Mouse (Mus musculus) heart, adult 18-20 months (tissue): Measurements from ENCODE around the gene Lhfpl2. TPM values are rescaled to one million over a fixed set of nuclear protein-coding genes. Genes with fewer than 3 reads are reported as not detected.

Experiments
- DNase-seq, 2 experiments: peaks; one replicate each; pipeline ENCODE4 v3.0.0; 2021 to 2022; ENCODE audit warnings: mixed read lengths in 1 of 2
- total RNA-seq, 2 experiments: library from RNA; stranded (reverse); gene quantifications; 2 replicates each; pipeline ENCODE4 v1.2.3; 2021

Lhfpl2 gene
- total RNA-seq, 2 experiments from 2014 or later: 2.8 to 3.1 TPM

DNA sequence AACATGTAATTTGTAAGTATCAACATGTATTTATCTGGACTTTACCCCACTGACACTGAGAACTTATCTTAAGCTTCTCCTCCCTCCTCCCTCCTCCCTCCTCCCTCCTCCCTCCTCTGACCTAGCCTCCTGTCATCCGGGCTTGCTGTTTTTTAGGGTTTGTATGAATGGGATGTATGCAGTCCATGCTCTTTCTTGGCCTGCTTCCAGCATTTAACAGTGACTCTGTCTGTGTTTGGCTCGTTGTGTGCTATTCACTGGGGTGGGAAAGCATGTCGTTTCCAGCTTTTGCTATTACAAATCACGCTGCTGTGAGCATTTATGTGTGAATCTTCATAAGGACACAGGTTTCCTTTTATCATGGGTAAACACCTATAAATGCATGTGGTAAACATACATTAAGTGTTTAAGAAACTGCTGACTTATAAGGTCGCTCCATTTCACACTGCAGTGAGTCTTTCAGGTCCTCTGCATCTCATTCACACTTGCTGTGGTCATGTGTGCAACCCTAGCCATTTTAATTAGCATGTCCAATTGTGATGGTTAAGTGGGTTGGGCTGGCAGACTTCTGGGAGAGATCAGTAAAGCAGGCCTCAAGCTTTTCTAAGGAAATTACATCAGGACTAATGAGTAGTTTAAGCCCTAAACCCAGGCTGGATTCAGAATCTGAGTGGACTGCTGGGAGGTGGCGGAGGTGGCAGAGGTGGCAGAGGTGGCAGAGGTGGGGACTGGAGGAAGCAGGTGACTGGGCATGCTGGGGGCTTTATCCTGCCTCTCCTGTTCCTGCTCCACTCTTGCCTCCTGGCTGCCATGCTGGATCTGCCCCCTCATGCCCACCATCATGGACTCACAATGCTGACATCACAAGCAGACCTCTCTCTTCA is 153.9 kb downstream of the Lhfpl2 start:
- DNase-seq: no peak

DNA sequence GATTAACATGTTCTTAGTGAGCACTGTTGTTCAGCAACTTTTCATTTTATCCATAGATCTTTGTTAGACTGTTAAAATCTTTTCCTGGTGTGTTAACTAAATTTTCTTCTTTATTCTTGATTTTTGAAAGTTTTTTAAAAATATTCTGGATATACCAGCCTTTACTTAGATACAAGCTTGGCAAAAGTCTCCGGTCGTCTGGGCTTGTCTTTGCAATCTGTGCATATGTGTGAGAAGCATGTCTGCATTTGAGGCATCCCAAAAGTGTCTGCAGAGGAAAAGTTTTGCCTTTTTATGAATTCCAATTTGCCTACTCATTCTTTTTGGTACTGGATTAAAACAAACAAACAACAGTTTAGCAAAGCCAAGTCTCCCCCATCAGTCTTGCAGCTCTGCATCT is 154.6 kb downstream of the Lhfpl2 start:
- DNase-seq: no peak

DNA sequence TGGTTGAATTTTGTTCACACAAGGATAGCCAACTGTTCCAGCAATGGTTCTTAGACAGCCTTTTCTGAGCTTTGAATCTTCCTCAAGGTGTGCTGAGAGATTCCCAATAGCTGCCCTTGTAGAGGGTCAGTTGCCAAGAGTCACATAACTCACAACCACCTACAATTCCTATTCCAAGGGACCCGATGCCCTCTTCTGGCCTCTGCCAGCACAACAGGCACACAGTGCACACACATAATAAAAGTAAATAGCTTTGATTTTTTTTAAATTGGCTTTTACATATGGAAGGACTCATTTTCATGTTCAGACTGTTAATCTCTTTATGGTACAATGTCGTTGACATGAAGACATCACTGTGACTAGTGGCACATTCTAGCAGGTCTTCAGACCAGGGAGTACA is 155.1 kb downstream of the Lhfpl2 start:
- no peak for DNase-seq

DNA sequence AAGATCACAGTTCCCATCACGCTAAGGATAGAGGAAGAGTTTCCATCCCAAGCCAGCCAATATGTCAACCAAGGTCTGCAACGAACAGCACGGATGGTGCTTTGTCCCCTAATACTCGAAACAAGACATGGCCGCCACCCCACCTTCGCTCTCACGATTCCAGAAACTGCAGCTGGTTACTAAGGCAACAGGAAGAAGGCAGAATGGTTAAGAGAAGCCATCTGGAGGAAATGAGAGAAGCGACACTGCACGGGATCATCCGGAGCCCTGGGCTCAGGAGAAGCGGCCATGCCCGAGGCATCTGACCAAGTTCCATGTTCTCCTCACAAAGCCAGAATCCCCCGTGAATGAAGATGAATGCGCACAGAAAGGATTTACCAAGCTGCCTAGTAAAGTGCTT is 166.0 kb downstream of the Lhfpl2 start:
- DNase-seq: no peak

DNA sequence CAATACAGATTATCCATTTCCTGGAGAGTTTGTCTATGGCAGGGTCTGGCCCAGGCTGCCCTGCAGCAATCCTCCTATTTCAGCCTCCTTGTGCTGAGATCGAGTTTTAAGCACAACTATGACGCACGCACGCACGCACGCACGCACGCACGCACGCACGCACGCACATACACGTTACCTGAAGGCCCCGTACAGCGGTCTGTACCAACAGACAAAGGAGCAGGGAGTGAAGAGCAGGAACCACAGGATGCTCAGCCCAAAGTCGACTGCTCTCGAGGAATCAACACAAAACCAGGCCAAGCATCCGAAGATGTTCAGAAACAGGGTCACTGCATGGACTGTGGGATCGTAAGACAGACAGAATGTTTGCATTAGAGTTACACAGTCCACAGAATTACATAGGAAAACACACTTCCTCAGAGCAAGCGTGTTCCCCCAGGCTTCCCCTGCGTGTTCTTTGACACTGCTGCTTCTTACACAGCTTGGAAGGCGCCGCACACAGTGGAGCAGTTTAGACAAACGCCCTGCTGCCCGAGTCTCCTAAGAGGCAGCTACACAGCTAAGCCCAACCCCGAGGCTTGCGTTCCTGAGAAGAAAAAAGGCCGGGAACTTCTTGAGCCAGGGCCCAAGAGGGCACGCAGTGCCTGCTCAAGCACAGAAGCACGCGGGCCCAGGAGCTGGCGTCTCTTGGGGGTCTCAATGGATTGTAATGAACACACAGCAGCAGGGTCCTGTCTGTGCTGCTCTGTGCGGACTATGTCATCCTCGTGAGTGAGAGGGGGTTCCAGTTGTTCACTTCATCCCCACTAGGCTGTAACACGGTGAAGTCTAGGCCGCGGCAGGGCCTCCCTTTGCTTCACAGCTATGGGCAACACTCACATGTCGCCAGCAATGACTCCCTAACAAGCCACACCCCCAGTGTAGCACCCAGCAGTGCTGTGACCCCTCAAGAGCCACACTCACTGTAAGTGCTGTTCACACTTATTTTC is 167.4 kb downstream of the Lhfpl2 start:
- no peak for DNase-seq

DNA sequence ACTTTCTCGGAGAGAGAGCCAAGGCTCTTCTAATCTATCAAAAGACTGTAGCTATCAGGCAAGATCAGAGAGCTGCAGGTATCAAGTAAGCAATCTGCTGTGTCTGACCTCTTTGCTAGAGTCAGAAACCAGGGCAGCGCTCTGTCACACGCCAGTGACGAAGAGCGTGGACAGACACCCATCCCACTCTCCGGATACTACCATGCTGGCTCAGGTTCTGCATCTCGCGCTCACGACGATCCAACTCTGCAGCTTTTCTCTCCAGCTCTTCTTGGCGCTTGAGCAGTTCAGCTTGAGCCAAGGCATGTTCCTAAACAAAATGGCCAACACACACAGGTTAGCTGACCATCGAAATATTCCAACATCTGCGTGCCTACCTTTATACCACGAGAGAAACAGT is 174.3 kb downstream of the Lhfpl2 start:
- no peak for DNase-seq

DNA sequence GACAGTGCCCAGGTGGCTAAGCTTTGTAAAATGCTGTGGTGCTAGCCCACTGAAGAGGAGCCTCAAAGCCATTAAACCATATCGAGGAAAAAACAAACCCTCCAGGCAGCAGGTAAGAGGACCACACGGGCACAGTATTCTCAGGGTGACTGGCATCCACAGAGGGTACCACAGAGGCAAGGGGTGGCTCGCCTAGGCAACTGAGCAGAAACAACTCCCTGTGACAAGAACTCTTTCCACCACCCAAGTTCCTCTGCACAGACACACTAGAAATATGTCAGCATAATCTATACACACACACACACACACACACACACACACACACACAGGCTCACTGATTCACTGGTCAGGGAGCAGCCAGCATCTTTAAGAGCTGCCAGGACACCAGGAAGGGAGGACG is 181.9 kb downstream of the Lhfpl2 start:
- DNase-seq: no peak

DNA sequence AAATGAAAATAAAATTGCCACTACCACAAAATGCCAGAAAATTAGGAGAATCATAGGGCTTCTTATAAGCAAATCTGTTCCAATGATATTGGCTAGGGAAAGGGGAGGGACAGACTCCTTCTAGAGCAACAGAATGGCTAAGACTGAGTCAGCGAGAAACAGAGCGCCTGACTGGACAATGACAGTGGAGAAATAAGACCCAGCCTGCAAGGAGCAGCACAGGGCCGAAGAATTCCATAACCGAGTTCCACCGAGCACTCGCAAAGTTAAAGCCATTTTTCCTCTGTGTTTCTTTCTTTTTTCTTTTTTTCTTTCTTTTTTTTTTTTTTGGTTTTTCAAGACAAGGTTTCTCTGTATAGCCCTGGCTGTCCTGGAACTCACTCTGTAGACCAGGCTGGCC is 182.5 kb downstream of the Lhfpl2 start:
- DNase-seq: peak in 1 of 2 experiments; percentile 13

DNA sequence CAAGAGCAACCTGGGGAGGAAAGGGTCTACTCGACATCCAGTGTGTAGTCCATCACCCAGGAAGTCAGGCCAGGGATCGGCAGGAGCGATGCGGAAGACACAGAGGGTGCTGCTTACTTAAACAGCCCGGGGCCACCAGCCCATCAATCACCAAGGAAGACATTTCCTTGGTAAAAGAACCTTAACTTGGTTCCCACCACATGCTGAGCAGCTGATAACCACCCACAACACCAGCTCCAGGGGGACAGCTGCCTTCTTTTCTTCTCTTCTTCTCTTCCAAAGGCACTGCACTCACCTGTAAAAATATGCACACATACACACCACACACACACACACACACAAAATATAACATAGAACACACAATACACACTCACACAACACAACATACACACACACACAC is 183.3 kb downstream of the Lhfpl2 start:
- no peak for DNase-seq

DNA sequence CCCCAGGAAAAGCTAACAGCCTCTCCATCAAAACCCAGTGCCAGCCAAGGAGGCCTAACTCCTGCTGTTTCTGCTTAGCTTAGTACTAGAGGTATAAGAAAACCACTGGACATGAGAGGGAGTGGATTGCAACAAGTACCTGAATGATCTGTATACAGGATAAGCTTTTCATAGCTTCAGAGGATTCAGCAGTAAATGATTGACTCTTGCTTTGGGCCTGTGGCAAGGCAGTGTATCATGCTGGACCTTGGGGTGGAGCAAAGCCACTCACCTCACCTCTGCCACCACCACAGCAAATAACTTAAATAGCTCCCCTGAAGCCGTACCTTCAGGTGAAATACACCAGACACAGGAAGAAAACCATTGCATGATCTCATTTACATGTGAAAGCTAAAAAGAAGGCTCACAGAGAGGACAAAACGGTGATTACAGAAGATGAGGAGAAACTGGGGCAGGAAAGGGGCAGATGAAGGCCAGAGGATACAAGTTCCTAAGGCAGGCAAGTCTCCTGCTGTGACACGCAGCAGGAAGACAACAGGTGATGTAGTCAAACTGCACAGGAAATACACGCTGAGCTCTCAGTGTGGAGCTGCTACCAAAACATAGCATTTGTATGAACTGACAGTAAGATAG is 184.4 kb downstream of the Lhfpl2 start:
- DNase-seq: no peak

DNA sequence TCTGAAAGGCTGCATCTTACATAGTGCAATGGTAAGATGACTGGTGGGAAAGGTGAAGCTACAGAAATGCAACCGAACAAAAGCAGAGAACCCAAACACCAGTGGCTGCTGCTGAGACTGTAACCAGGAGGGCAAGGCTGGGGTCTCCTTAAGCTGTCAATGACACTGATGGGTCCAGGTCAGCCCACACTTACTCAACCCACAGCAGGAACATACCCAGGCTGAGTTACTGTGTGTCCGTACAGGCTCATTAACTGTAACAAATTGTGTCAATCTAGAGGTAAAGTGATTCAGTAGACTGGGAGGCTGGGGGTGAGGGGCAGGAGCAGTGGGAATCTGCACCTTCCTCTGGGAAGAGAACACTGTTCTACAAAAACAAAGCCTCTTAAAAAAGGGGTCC is 185.3 kb downstream of the Lhfpl2 start:
- DNase-seq: no peak

Other genes starting within 250 kb of the Lhfpl2 start
- gene Scamp1, start 228.1 kb downstream of the Lhfpl2 start, total RNA-seq: 10 to 100 TPM; 31.8 to 32.2 TPM